Mouse (Mus musculus) heart, adult 11 months (tissue): ENCODE measurements at regions not wholly inside any gene's neighbourhood (a gene's known extent, or its start where the extent isn't known, plus 50 kb on each side); places are given as distances from the start of the nearest gene placed in this dataset.

Experiments used
- DNase-seq: peaks from one replicate; pipeline ENCODE4 v3.0.0; 2022

GRCm38 (mm10) chr12:51501185-51501584 is 92.0 kb upstream of the Coch start:
- DNase-seq = no peak

GRCm38 (mm10) chr12:51502724-51503123 is 90.4 kb upstream of the Coch start:
- no peak for DNase-seq

GRCm38 (mm10) chr12:51503706-51504105 is 89.4 kb upstream of the Coch start:
- no peak for DNase-seq

- no peak for DNase-seq
Observed at GRCm38 (mm10) chr12:51504581-51504980, 88.6 kb upstream of the Coch start.

- peak; percentile 74 for DNase-seq
Observed at GRCm38 (mm10) chr12:51510010-51510409, 83.1 kb upstream of the Coch start.

- DNase-seq = no peak
Observed at GRCm38 (mm10) chr12:51516726-51517125, 76.4 kb upstream of the Coch start.

GRCm38 (mm10) chr12:51521610-51522120 is 71.5 kb upstream of the Coch start:
- peak; percentile 37 for DNase-seq

GRCm38 (mm10) chr12:51523866-51524265 is 69.3 kb upstream of the Coch start:
- DNase-seq = peak; percentile 73

GRCm38 (mm10) chr12:51527854-51528253 is 65.3 kb upstream of the Coch start:
- peak; percentile 13 for DNase-seq

- DNase-seq = peak; percentile 24
Observed at GRCm38 (mm10) chr12:51534606-51535005, 58.5 kb upstream of the Coch start.

GRCm38 (mm10) chr12:51535056-51535640 is 58.0 kb upstream of the Coch start:
- peak; percentile 77 for DNase-seq
